Mouse (Mus musculus) cerebellum, postnatal 4 days (tissue): Measurements from ENCODE around the gene Bnip3.
A peak's percentile ranks its signal among the peaks of the same experiment; 100 is the strongest.

Experiments
- DNase-seq, 2 experiments: peaks; one replicate each; pipeline ENCODE4 v3.0.0; 2022; ENCODE audit warnings: low spot score in 2 of 2, mixed read lengths in 1 of 2

Bnip3 gene

DNA sequence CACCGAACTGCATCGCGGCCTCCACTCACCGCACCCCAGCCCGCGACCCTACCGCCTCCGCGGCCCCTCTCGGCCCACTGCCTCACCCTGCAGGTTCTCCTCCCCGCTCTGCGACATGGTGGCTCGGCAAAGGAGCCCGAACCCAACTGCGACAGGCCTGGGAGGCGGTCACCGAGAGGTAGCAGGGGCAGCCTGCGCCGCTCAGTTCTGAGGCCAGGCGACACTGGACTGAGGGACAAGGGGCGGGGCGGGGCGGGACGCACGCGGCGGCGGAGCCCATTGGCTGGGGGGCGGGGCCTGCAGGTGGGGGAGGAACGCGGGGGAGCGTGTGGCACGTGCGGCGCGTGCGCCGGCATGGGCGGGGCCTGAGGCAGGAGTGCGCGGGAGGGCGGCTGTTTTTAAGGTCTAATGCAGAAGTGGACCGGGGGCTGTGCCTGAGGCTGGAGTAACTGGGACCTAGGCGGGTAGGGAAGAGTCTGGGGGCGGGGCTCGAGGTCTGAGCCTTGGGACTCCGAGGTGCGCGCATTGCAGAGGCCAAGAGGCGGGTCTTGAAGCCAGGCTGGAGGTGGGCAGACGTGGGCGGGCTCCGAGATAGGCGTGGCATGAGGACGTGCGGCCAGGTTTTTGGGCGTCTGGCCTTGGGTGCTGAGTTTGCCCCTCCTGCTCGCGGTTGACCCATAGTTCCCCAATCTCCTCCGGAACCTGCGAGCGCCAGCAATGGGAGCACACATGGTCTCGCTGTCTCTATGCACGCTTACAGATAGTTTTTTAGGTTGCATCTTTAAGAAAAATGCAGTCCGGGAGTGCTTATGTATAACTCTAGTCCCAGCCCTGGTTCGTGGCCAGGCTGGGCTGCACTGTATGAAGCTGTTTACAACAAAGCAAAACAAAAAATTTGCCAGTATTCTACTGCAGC lies at the start of gene Bnip3:
Gene Bnip3, minus strand, starts transcription at position 243 of the 916 bp plus-strand sequence.
- peak; percentile 60 to 81 for DNase-seq

- DNase-seq: no peak
Observed at GRCm38 (mm10) chr7:138957106-138957505, 47.8 kb upstream of the Bnip3 start.

- DNase-seq: peak in 1 of 2 experiments; percentile 9
Observed at GRCm38 (mm10) chr7:138955787-138956186, 46.5 kb upstream of the Bnip3 start.

GRCm38 (mm10) chr7:138948309-138948708 lies 39.0 kb upstream of the Bnip3 start:
- no peak for DNase-seq

GRCm38 (mm10) chr7:138947741-138948140 lies 38.4 kb upstream of the Bnip3 start:
- DNase-seq: no peak

- DNase-seq: no peak
Observed at GRCm38 (mm10) chr7:138945668-138946067, 36.3 kb upstream of the Bnip3 start.

DNA sequence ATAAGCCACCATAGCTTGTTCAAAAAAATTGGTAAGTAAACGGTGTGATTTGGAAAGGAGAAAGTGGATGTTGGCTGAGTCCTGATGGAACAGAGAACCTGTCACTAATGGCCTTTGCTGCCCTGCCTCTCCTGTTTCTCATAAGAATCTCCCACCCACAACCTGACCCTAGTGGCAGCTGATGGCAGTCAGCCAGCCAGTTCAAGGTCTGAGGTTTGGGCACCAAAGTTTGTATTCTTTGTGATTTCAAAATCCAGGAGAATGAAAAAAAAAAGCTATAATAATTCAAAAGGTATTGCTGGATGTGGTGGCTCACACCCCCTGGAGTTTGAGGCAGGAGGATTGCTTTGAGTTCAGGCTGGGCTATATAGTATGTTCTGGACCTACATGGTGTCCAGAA lies 33.0 kb upstream of the Bnip3 start:
- DNase-seq: no peak

DNA sequence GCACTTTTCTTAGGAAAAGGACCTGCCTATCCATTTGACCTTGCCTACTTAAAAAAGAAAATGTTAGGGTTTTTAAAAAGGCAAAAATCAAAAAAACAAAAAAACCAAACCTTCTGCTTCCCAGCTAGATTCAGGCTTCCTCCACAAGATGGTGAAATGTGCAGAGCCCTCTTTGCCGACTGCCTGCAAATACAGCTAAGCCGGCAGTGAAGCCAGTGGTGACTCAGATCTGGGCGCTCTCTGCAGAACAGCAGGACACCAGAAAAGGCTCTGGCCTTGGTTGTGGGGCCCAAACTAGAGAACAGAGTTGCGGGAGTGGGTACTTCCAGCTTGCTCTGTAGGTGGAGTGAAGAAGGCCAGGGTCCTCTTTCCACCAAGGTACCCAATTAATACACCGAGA lies 32.3 kb upstream of the Bnip3 start:
- DNase-seq: no peak

- DNase-seq: peak in 1 of 2 experiments; percentile 16
Observed at GRCm38 (mm10) chr7:138940612-138941461, 31.5 kb upstream of the Bnip3 start, which contains the start of gene Jakmip3. Jakmip3 (plus strand) TSS chr7:138940730.

DNA sequence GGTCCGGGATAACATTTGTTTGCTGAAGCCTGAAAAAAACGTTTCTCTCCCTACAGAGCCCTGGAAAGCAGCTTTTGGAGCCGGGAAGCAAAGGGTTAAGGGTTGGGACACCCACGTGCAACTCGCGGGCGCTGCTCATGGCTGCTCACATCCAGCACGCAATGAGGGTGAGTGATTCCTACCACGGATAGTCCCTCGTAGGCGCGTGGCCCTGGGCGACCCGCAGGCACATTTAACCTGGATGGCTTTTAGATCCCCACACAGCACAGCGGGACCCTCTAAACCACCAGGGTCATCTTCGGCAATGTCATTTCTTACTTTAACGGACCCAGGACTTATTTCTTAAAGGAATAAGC lies 30.9 kb upstream of the Bnip3 start:
- DNase-seq: peak in 1 of 2 experiments; percentile 53

DNA sequence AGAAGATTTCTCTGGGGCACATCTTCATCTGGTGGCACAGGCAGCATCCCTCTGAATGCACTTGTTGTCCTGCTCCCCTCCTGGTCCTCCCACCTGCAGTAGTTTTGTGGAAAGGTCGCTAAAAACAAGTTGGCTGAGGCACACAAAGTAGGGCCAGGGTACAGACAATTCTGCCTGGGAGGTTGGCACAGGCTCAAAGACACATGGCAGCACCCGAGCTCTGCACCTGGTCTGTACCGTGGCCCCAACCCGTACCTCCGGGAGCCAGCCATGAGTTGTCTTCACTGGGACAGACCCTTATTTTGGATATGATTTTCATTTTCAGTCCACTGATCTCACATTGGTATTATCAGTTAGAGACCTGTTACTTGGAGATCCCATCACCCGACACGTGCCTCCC lies 29.7 kb upstream of the Bnip3 start:
- no peak for DNase-seq

DNA sequence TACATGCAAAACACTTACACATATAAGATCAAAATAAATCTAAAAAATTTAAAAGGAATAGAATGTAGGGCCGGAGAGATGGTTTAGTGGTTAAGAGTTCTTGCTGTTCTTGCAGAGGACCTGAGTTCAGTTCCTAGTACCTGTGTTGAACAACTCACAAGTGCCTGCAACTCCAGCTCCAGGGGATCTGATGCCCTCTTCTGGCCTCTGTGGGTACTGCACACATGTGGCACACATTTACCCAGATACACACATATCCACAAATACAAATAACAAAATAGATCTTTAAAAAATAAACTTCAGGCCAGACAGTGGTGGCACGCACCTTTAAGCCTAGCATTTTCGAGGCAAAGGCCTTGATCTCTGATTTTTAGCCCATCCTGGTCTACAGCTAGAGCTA lies 25.2 kb upstream of the Bnip3 start:
- DNase-seq: no peak

- DNase-seq: no peak
Observed at GRCm38 (mm10) chr7:138928456-138928855, 19.1 kb upstream of the Bnip3 start.

GRCm38 (mm10) chr7:138923756-138924425 lies 14.6 kb upstream of the Bnip3 start:
- no peak for DNase-seq

GRCm38 (mm10) chr7:138921611-138922010 lies 12.3 kb upstream of the Bnip3 start:
- no peak for DNase-seq

DNA sequence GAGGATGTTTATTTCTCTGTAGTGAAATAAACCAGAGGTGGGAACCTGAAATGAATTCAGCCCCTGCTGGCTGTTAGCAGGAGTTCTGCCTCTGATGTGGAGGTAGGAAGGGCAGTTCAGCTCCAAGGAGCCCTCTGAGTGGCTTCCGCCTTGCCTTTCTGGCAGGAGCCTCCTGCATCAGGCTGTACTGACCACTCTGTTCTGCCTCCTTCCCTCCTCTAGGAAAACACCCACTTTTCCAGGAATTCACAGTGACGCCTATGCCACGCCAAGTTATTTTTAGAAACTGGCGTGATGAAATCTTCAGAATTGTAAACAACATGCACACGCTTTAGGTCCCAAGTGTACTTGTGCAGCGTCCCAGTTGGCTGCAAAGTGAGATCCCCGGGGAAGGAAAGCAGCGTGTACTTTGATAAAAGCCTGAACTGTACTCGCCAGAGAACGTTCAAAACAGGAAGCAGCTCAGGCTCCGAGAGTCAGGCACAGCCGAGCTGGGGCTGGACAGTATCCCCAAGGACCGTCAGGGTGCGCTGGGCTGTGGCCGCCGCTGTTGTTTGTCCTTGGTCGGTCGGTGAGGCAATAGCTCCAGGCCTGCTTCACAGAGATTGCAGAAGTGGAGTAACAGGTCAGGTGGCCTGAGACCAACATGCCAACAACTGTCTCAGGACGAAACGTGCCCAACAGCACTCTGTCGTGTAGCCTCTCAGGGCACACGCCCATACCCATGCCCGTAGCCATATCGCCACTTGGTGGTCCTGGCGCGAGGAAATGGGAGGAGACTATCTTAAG lies 10.0 kb upstream of the Bnip3 start:
- no peak for DNase-seq

- no peak for DNase-seq
Observed at GRCm38 (mm10) chr7:138913616-138914015, 4.3 kb upstream of the Bnip3 start.

DNA sequence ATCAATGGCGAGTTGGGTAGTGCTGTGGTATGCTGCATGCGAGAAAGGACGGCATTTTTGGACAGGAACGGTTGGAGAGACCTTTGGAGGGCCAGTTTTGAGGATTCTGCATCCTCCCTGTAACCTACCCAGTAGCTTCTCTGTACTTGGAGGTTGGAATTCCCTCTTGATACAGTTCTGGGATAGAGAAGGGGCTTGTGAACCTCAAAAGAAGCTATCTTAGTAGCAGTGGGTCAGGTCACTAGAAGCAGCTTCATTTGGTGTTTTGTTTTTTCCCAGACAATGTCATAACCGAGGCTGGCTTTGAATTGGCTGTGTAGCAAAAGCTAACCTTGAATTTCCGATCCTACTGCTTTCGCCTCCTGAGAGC lies 859 bp upstream of the Bnip3 start:
- DNase-seq: no peak

DNA sequence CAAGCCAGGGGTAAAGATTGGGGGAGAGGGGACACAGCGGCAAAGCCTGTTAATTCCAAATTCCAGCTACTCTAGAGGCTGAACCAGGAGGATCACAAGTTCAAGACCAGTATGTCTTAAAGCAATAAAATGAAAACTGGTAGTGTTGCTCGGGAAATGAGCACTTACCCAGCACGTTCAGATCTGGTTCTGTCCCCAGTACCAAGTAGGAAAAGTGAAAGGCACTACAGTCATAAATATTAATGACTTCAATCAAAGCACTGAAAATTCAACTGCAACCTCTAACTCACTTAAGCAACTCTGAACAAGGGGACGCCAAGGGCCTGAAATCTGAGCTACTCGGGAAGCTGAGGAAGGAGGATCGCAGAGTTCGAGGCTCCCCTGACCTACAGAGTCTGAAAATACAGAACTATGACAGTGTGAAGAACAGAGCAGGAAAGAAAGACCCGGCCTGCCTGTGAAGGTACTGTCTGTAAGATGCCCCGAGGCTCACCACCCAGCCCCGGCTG lies 497 bp downstream of the Bnip3 start:
- no peak for DNase-seq

DNA sequence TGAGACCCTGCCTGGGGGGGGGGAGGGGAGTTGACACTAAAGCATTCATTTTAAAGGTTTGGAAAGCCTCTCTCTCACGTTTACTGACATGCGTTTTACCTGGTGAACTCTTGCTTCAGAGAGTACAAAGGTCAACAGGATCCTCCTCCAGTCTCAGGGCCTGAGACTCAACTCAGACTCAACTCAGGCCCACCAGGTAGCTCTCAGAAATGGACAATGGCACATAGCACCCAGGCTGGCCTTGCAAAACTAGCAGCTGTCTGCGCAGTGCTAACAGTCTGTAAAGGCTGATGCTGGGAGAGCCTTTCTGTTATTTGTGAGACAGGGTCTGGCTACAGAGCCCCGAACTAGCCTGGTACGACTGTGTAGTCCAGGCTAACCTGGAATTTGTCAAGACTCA lies 1.3 kb downstream of the Bnip3 start:
- DNase-seq: no peak

DNA sequence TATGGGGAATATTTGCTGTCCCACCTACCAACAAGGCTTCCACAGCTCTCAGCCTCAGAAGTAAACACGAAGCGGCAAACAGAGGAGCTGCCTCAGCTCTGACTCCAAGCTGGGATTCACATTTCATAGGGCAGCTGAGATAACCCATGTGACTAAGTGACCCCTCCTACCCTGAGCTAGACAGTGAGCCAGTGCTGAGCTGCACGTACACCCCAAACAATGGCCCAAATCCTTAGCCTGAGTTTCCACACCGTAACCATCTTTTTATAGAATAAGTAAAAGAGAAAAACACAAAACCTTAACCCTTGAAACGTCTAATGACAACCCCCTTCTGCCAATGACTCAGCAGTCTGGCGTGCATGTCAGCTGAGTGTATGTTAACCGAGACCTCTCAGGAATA lies 2.3 kb downstream of the Bnip3 start:
- DNase-seq: no peak
